15 mouse cellular contexts compared by ENCODE assay signal in genomic region chr2:4636656-4637055, GRCm38 (mm10).
"Had no signal": no experiment of that assay in that cellular context is flagged by ENCODE, and none has a peak within 500 bp of the region (broad histone marks: within the 10 kb centered on the region; RNA-seq: fewer than 3 reads in every experiment).

No protein-coding gene starts in this region.

- H3K27me3 ChIP-seq: limb, embryonic 12.5 days; megakaryocyte, embryonic 14.5 days had no signal

- H3K4me1 ChIP-seq: limb, embryonic 12.5 days; megakaryocyte, embryonic 14.5 days had no signal

- DNase-seq: kidney, adult 8-10 months; kidney, postnatal 25 days; layer of hippocampus, adult 9-11 months; layer of hippocampus, postnatal 36 days; liver; lung, adult 2 months; lung, postnatal 10 days; right cerebral cortex, adult 18-20 months; right cerebral cortex, postnatal 25 days; thymus, adult 18-20 months; thymus, postnatal 14 days had no signal

- H3K9me3 ChIP-seq: limb, embryonic 12.5 days; megakaryocyte, embryonic 14.5 days had no signal

- H3K27ac ChIP-seq: limb, embryonic 12.5 days; liver, embryonic 14.5 days; macrophage had no signal

- H3K4me3 ChIP-seq: limb, embryonic 12.5 days; megakaryocyte, embryonic 14.5 days had no signal
